Mouse (Mus musculus) cerebellum, adult 2 months (tissue): Measurements from ENCODE around the gene Tmem132c.

Experiments used
- CTCF ChIP-seq: fragments of 200-500 bp; IDR thresholded peaks from 2 replicates; pipeline ENCODE4 v1.5.1; 2011; ENCODE audit warnings: low read depth, mild to moderate bottlenecking, control low read depth, low read length, moderate library complexity, borderline replicate concordance; ENCODE audit not compliant: insufficient read depth
- POLR2A ChIP-seq: fragments of 200-500 bp; IDR thresholded peaks from 2 replicates; pipeline ENCODE4 v1.6.1; 2011; ENCODE audit warnings: low read length, control low read depth, borderline replicate concordance; ENCODE audit not compliant: insufficient read depth

GRCm38 (mm10) chr5:127291581-127291980, 50.0 kb downstream of the Tmem132c start:
- TF ChIP-seq CTCF = no peak
- TF ChIP-seq POLR2A = no peak
